Mouse (Mus musculus): ENCODE data around the gene Iqcn.

Gene Iqcn

GRCm38 (mm10) chr8:70700555-70700922, 2.7 kb upstream of the Iqcn start:
- DNase-seq (ENCODE audit: low read depth) = peak; percentile 96

- no peak for DNase-seq (ENCODE audit: low read depth)
These were observed 1.9 kb upstream of the Iqcn start for GRCm38 (mm10) chr8:70701048-70701981.

- no peak for DNase-seq (ENCODE audit: low read depth)
These were observed 1.0 kb upstream of the Iqcn start for GRCm38 (mm10) chr8:70701982-70702841.

GRCm38 (mm10) chr8:70702842-70703182, 445 bp upstream of the Iqcn start:
- DNase-seq (ENCODE audit: low read depth) = peak; percentile 37

- no peak for DNase-seq (ENCODE audit: low read depth)
These were observed 5.0 kb downstream of the Iqcn start for GRCm38 (mm10) chr8:70708281-70708680.

- DNase-seq (ENCODE audit: low read depth) = no peak
These were observed 6.5 kb downstream of the Iqcn start for GRCm38 (mm10) chr8:70709794-70710193.

- no peak for DNase-seq (ENCODE audit: low read depth)
These were observed 7.0 kb downstream of the Iqcn start for GRCm38 (mm10) chr8:70710296-70710695.

GRCm38 (mm10) chr8:70711041-70711440, 7.8 kb downstream of the Iqcn start:
- no peak for DNase-seq (ENCODE audit: low read depth)

GRCm38 (mm10) chr8:70713991-70714390, 10.7 kb downstream of the Iqcn start:
- no peak for DNase-seq (ENCODE audit: low read depth)

- no peak for DNase-seq (ENCODE audit: low read depth)
These were observed 11.8 kb downstream of the Iqcn start for GRCm38 (mm10) chr8:70715086-70715485.

- DNase-seq (ENCODE audit: low read depth) = no peak
These were observed 13.5 kb downstream of the Iqcn start for GRCm38 (mm10) chr8:70716521-70717400.

GRCm38 (mm10) chr8:70718297-70718696, 15.0 kb downstream of the Iqcn start, which contains the start of gene Gm3336:
Gm3336 (plus strand) TSS chr8:70718543.
- DNase-seq (ENCODE audit: low read depth) = peak; percentile 51

GRCm38 (mm10) chr8:70719796-70720270, 16.6 kb downstream of the Iqcn start:
- no peak for DNase-seq (ENCODE audit: low read depth)

GRCm38 (mm10) chr8:70720739-70721138, 17.5 kb downstream of the Iqcn start:
- peak; percentile 84 for DNase-seq (ENCODE audit: low read depth)

- DNase-seq (ENCODE audit: low read depth) = no peak
These were observed 18.3 kb downstream of the Iqcn start for GRCm38 (mm10) chr8:70721601-70722000.

- no peak for DNase-seq (ENCODE audit: low read depth)
These were observed 20.4 kb downstream of the Iqcn start, which contains the start of gene Pde4c for GRCm38 (mm10) chr8:70723486-70724210. Pde4c (plus strand) TSS chr8:70723720.

- no peak for DNase-seq (ENCODE audit: low read depth)
These were observed 21.0 kb downstream of the Iqcn start for GRCm38 (mm10) chr8:70724216-70724615.

- DNase-seq (ENCODE audit: low read depth) = no peak
These were observed 22.7 kb downstream of the Iqcn start for GRCm38 (mm10) chr8:70725792-70726447.

GRCm38 (mm10) chr8:70726721-70727120, 23.5 kb downstream of the Iqcn start:
- DNase-seq (ENCODE audit: low read depth) = no peak

GRCm38 (mm10) chr8:70729808-70730475, 26.7 kb downstream of the Iqcn start:
- no peak for DNase-seq (ENCODE audit: low read depth)
